Mouse (Mus musculus) kidney, embryonic 14.5 days (tissue): ENCODE measurements around the gene Prkch. TPM values are rescaled to one million over a fixed set of nuclear protein-coding genes. Genes with fewer than 3 reads are reported as not detected.

Source experiments
- ATAC-seq: fragments of 200-750 bp; cut with Nextera tagmentation; 2 replicates; pipeline ENCODE4 v1.8.0; 2017; ENCODE audit warnings: moderate number of reproducible peaks, mild to moderate bottlenecking, moderate TSS enrichment, moderate library complexity; ENCODE audit not compliant: low FRiP score, low TSS enrichment
- H3K27ac ChIP-seq: fragments of 300-500 bp; sonication (generic); 2 replicates; pipeline ENCODE4 v1.5.1; 2014; ENCODE audit warnings: low read depth, mild to moderate bottlenecking, low read length, moderate library complexity, mixed read lengths
- H3K27me3 ChIP-seq: fragments of 300-500 bp; sonication (generic); 2 replicates; pipeline ENCODE4 v1.6.1; 2014; ENCODE audit warnings: mild to moderate bottlenecking, low read length; ENCODE audit not compliant: control insufficient read depth, insufficient read depth
- H3K36me3 ChIP-seq: fragments of 300-500 bp; sonication (generic); 2 replicates; pipeline ENCODE4 v1.6.1; 2014; ENCODE audit warnings: low read length, mixed read lengths; ENCODE audit not compliant: control insufficient read depth, insufficient read depth
- H3K4me1 ChIP-seq: fragments of 300-500 bp; sonication (generic); 2 replicates; pipeline ENCODE4 v1.6.1; 2014; ENCODE audit warnings: low read length, mixed read lengths; ENCODE audit not compliant: control insufficient read depth, insufficient read depth
- H3K4me2 ChIP-seq: fragments of 300-500 bp; sonication (generic); replicated peaks from 2 replicates; pipeline ENCODE4 v1.6.1; 2014; ENCODE audit warnings: low read depth, mild to moderate bottlenecking, low read length
- H3K4me3 ChIP-seq: fragments of 300-500 bp; sonication (generic); 2 replicates; pipeline ENCODE4 v1.5.1; 2014; ENCODE audit warnings: mild to moderate bottlenecking, low read length
- H3K9ac ChIP-seq: fragments of 300-500 bp; sonication (generic); 2 replicates; pipeline ENCODE4 v1.6.1; 2014; ENCODE audit warnings: low read depth, mild to moderate bottlenecking, low read length, moderate library complexity
- H3K9me3 ChIP-seq: fragments of 300-500 bp; sonication (generic); 2 replicates; pipeline ENCODE4 v1.6.1; 2016; ENCODE audit warnings: low read length; ENCODE audit not compliant: control insufficient read depth
- WGBS: fragments of 180-500 bp; shearing (Covaris S2); extraction: QIAGEN DNeasy Blood & Tissue Kit; methylation state at CpG from one replicate; pipeline ENCODE4 v1.1.7; 2014; 5-methylcytosine and 5-hydroxymethylcytosine counted together
- polyA plus RNA-seq: library from polyadenylated mRNA; unstranded; fragments of >200 nt; fragmentation: Nextera tagmentation; extraction: Ambion mirVana; gene quantifications from 2 replicates; pipeline ENCODE4 v1.2.1, GENCODE M21; 2014

The Prkch gene
- polyA plus RNA-seq, 1 experiment from 2014 or later = 13.2 TPM

- no peaks in the 10 kb centered on the region for H3K9me3 ChIP-seq
- H3K27ac ChIP-seq = no peak overlapping the region
- H3K4me2 ChIP-seq = no peak overlapping the region
- ATAC-seq = no peak
- H3K4me3 ChIP-seq = no peak overlapping the region
- H3K27me3 ChIP-seq = no peaks in the 10 kb centered on the region
- 91% methylated on average over 1 of the region's 1 CpGs for WGBS
- no peaks in the 10 kb centered on the region for H3K36me3 ChIP-seq
- no peaks in the 10 kb centered on the region for H3K4me1 ChIP-seq
- no peak overlapping the region for H3K9ac ChIP-seq
Measured at GRCm38 (mm10) chr12:73727046-73727445, 142.4 kb downstream of the Prkch start.

DNA sequence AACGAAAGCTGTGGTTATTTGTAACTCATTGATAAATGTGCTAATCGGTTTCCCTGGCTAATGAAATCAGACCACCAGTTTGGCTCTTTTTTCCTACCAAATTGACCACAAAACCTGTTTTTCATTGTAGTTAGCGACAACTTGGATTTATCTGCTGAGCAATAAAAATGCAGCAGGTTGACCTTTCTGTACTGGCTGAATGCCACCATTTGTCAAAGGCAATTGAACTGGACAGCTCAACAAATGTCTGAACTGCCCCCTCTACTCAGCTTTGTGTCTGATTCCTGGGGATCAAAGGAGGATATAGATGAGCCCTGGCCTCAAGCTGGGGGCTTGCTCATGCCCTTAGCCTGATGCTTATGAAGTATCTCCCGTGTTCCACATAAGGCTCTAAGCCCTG, 146.0 kb downstream of the Prkch start:
- no peaks in the 10 kb centered on the region for H3K36me3 ChIP-seq
- H3K27me3 ChIP-seq = no peaks in the 10 kb centered on the region
- no peaks in the 10 kb centered on the region for H3K9me3 ChIP-seq
- WGBS = 21% methylated on average over 4 of the region's 4 CpGs
- ATAC-seq = no peak
- no peak overlapping the region for H3K9ac ChIP-seq
- H3K4me2 ChIP-seq = no peak overlapping the region
- no peaks in the 10 kb centered on the region for H3K4me1 ChIP-seq
- no peak overlapping the region for H3K27ac ChIP-seq
- no peak overlapping the region for H3K4me3 ChIP-seq

DNA sequence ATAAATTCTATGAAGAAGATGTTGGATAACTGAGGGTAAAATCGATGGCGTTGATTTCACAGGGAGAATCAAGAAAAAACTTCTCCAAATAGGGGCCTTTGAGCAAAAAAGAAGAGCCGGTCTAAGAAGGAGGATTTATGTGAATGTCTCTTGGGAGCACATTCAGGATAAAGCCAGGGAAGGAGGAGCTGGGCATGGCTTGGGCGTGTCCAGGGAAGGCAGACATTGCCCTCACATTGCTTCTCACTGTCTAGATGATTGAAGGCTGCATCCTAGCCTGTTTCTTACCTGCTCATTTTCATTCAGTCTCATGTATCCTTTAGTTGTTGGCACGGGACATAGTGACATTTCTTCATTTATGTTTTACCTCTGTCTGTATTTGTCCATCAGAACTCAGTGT, 146.5 kb downstream of the Prkch start:
- Histone ChIP-seq H3K4me2 (no peak overlapping the region), H3K9ac (no peak overlapping the region), H3K36me3 (no peaks in the 10 kb centered on the region), H3K9me3 (no peaks in the 10 kb centered on the region), H3K27ac (no peak overlapping the region), H3K4me1 (no peaks in the 10 kb centered on the region), H3K4me3 (no peak overlapping the region), H3K27me3 (no peaks in the 10 kb centered on the region)
- no peak for ATAC-seq
- 58% methylated on average over 5 of the region's 5 CpGs for WGBS

- no peaks in the 10 kb centered on the region for H3K36me3 ChIP-seq
- H3K4me1 ChIP-seq = no peaks in the 10 kb centered on the region
- ATAC-seq = no peak
- H3K9ac ChIP-seq = no peak overlapping the region
- no peak overlapping the region for H3K27ac ChIP-seq
- no peak overlapping the region for H3K4me2 ChIP-seq
- H3K9me3 ChIP-seq = no peaks in the 10 kb centered on the region
- WGBS = 74% methylated on average over 17 of the region's 17 CpGs
- no peaks in the 10 kb centered on the region for H3K27me3 ChIP-seq
- H3K4me3 ChIP-seq = no peak overlapping the region
Measured at GRCm38 (mm10) chr12:73731848-73732540, 147.4 kb downstream of the Prkch start.

- no peaks in the 10 kb centered on the region for H3K27me3 ChIP-seq
- H3K36me3 ChIP-seq = no peaks in the 10 kb centered on the region
- WGBS = 39% methylated on average over 7 of the region's 7 CpGs
- H3K9me3 ChIP-seq = no peaks in the 10 kb centered on the region
- no peak overlapping the region for H3K27ac ChIP-seq
- no peak overlapping the region for H3K4me3 ChIP-seq
- no peak for ATAC-seq
- no peaks in the 10 kb centered on the region for H3K4me1 ChIP-seq
- H3K9ac ChIP-seq = no peak overlapping the region
- no peak overlapping the region for H3K4me2 ChIP-seq
Measured at GRCm38 (mm10) chr12:73732862-73733261, 148.3 kb downstream of the Prkch start.

DNA sequence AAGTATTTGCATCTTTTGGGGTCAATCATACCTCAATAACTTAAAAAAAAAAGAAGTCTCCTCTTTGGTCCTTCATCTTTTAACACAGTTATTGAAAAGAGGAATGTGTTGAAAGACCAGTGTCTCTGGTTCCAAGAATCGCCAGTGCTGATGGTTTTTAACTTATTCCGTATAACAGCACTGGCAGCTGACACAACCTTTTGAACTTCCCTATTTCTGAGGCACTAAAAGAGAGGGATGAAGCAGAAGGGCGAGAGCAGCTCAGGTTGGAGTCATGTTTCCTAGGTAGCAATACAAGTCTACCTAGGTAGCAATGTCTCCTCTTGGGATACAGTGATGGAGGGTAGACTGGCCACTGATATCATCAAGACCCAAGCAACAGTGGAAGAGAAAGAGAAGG, 152.3 kb downstream of the Prkch start:
- Histone ChIP-seq H3K27me3 (no peaks in the 10 kb centered on the region), H3K36me3 (no peaks in the 10 kb centered on the region)
- WGBS = 82% methylated on average over 3 of the region's 3 CpGs

GRCm38 (mm10) chr12:73739611-73740219, 155.1 kb downstream of the Prkch start:
- ATAC-seq = no peak
- WGBS = 84% methylated on average over 6 of the region's 6 CpGs
- H3K27me3 ChIP-seq = no peaks in the 10 kb centered on the region

More for the DNA sequence above, 152.3 kb downstream of the Prkch start:
- Histone ChIP-seq H3K27ac (no peak overlapping the region), H3K4me3 (no peak overlapping the region), H3K9me3 (no peaks in the 10 kb centered on the region), H3K9ac (no peak overlapping the region), H3K4me2 (no peak overlapping the region), H3K4me1 (0 out of 2 replicates have a peak, but pooled peaks cover 6% of the 10 kb centered on the region)
- no peak for ATAC-seq

DNA sequence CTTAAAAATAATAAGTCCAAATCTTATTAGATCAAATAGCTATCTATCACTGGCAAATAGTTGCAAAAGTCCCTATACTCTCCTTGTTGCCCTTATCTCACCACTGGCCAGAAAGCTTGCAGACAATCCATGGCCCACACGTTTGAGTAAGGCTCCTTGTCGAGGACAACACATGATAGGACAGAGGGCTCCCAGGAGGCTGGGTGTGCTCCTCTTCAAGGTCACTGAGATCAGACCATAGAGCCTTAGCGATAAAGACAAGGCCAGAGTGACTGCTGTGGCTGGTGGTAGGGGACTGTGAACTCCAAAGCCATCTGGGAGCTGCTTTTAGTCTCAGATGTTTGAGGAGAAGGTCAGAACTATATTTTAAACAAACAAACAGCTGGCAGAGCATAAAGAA, 158.0 kb downstream of the Prkch start:
- WGBS = 59% methylated on average over 3 of the region's 3 CpGs
- Histone ChIP-seq H3K36me3 (no peaks in the 10 kb centered on the region), H3K4me3 (no peak overlapping the region), H3K27me3 (no peaks in the 10 kb centered on the region), H3K27ac (no peak overlapping the region), H3K4me1 (0 out of 2 replicates have a peak, but pooled peaks cover 6% of the 10 kb centered on the region), H3K4me2 (no peak overlapping the region), H3K9me3 (no peaks in the 10 kb centered on the region), H3K9ac (no peak overlapping the region)
- no peak for ATAC-seq

More at GRCm38 (mm10) chr12:73739611-73740219, 155.1 kb downstream of the Prkch start:
- H3K9me3 ChIP-seq = no peaks in the 10 kb centered on the region
- H3K9ac ChIP-seq = no peak overlapping the region
- 0 out of 2 replicates have a peak, but pooled peaks cover 6% of the 10 kb centered on the region for H3K4me1 ChIP-seq
- no peak overlapping the region for H3K27ac ChIP-seq
- H3K36me3 ChIP-seq = no peaks in the 10 kb centered on the region
- H3K4me2 ChIP-seq = no peak overlapping the region
- no peak overlapping the region for H3K4me3 ChIP-seq

DNA sequence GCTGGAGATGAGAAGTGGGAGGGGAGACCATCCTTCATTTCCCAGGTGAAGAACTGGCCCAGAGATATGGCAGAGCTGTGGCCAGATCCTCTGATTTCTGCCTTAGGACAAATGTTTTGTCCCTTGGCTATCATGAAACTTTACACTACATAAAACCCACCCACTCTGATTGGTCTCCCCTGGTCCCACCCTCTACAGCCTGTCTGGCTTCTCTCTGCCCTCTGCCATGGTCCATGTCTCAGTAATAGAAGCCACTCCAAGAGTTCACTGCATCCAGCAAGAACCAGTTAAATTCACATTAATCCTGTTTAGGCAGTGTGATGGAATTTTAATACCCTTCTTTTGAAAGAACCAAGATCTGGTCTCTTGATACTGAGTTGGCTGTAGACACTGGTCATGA, 158.5 kb downstream of the Prkch start:
- Histone ChIP-seq H3K4me2 (no peak overlapping the region), H3K9ac (no peak overlapping the region), H3K4me3 (no peak overlapping the region), H3K9me3 (no peaks in the 10 kb centered on the region), H3K4me1 (0 out of 2 replicates have a peak, but pooled peaks cover 6% of the 10 kb centered on the region), H3K27ac (no peak overlapping the region), H3K27me3 (no peaks in the 10 kb centered on the region), H3K36me3 (no peaks in the 10 kb centered on the region)
- no peak; the same call in 1 of the 2 replicates for ATAC-seq
